Mouse (Mus musculus) stomach, postnatal 0 days (tissue): ENCODE results near the gene Gpr171. TPM values are rescaled to one million over a fixed set of nuclear protein-coding genes. Genes with fewer than 3 reads are reported as not detected.
A peak's percentile ranks its signal among the peaks of the same experiment; 100 is the strongest.

Experiments used
- ATAC-seq: fragments of 200-750 bp; cut with Nextera tagmentation; 2 replicates; pipeline ENCODE4 v1.8.0; 2017; ENCODE audit not compliant: low FRiP score, low TSS enrichment
- DNase-seq: peaks from one replicate; pipeline ENCODE4 v3.0.0-alpha.2; 2016; ENCODE audit warnings: low spot score
- H3K27ac ChIP-seq: fragments of 300-500 bp; sonication (generic); replicated peaks from 2 replicates; pipeline ENCODE4 v1.5.1; 2014; ENCODE audit warnings: mild to moderate bottlenecking, control low read depth
- H3K27me3 ChIP-seq: fragments of 300-500 bp; sonication (generic); 2 replicates; pipeline ENCODE4 v1.6.1; 2014; ENCODE audit warnings: low read length; ENCODE audit not compliant: control insufficient read depth, insufficient read depth
- H3K36me3 ChIP-seq: fragments of 300-500 bp; sonication (generic); 2 replicates; pipeline ENCODE4 v1.6.1; 2014; ENCODE audit warnings: low read length, mixed read lengths; ENCODE audit not compliant: control insufficient read depth, insufficient read depth
- H3K4me1 ChIP-seq: fragments of 300-500 bp; sonication (generic); replicated peaks from 2 replicates; pipeline ENCODE4 v1.6.1; 2014; ENCODE audit warnings: antibody characterized with exemption; ENCODE audit not compliant: control insufficient read depth, insufficient read depth
- H3K4me2 ChIP-seq: fragments of 300-500 bp; sonication (generic); replicated peaks from 2 replicates; pipeline ENCODE4 v1.6.1; 2014; ENCODE audit warnings: low read depth, mild to moderate bottlenecking, control low read depth, moderate library complexity
- H3K4me3 ChIP-seq: fragments of 300-500 bp; sonication (generic); 2 replicates; pipeline ENCODE4 v1.5.1; 2014; ENCODE audit warnings: low read depth, low read length, control low read depth
- H3K9ac ChIP-seq: fragments of 300-500 bp; sonication (generic); 2 replicates; pipeline ENCODE4 v1.6.1; 2014; ENCODE audit warnings: mild to moderate bottlenecking, low read length, control low read depth, mixed read lengths
- H3K9me3 ChIP-seq: fragments of 300-500 bp; sonication (generic); 2 replicates; pipeline ENCODE4 v1.6.1; 2016; ENCODE audit warnings: low read length; ENCODE audit not compliant: control insufficient read depth
- CTCF ChIP-seq: IDR thresholded peaks from 2 replicates; pipeline ENCODE4 v1.5.1; 2016; ENCODE audit warnings: antibody characterized with exemption, low read depth, mild to moderate bottlenecking, moderate library complexity
- EP300 ChIP-seq: optimal IDR thresholded peaks from 2 replicates; pipeline ENCODE3; 2016; ENCODE audit warnings: antibody characterized with exemption
- WGBS: fragments of 180-500 bp; shearing (Covaris S2); extraction: QIAGEN DNeasy Blood & Tissue Kit; methylation state at CpG from one replicate; pipeline ENCODE4 v1.1.7; 2014; 5-methylcytosine and 5-hydroxymethylcytosine counted together
- polyA plus RNA-seq: library from polyadenylated mRNA; unstranded; fragments of >200 nt; fragmentation: Nextera tagmentation; extraction: Ambion mirVana; gene quantifications from 2 replicates; pipeline ENCODE4 v1.2.1, GENCODE M21; 2015

Gpr171 gene
- polyA plus RNA-seq, 1 experiment from 2014 or later = 0.33 TPM

- H3K4me2 ChIP-seq = no peak overlapping the region; the same call in 1 of the 2 replicates
- no peaks in the 10 kb centered on the region; the same call in 1 of the 2 replicates for H3K4me1 ChIP-seq
- no peak overlapping the region for H3K4me3 ChIP-seq
- TF ChIP-seq EP300 = no peak
- no peak for TF ChIP-seq CTCF
- H3K9ac ChIP-seq = no peak overlapping the region
- 0 out of 2 replicates have a peak overlapping the region, but pooled peaks have one; percentile 59 for H3K27ac ChIP-seq
- peak; percentile 70; the same call in 1 of the 2 replicates for ATAC-seq
- H3K9me3 ChIP-seq = no peaks in the 10 kb centered on the region
- H3K36me3 ChIP-seq = no peaks in the 10 kb centered on the region
- no peak for DNase-seq
- 34% methylated on average over 4 of the region's 4 CpGs for WGBS
- no peaks in the 10 kb centered on the region for H3K27me3 ChIP-seq
Measured at GRCm38 (mm10) chr3:59131081-59131480, 29.5 kb upstream of the Gpr171 start.

GRCm38 (mm10) chr3:59130431-59130830, 28.8 kb upstream of the Gpr171 start:
- H3K4me3 ChIP-seq = no peak overlapping the region
- H3K9me3 ChIP-seq = no peaks in the 10 kb centered on the region
- H3K36me3 ChIP-seq = no peaks in the 10 kb centered on the region
- no peak overlapping the region for H3K9ac ChIP-seq
- 35% methylated on average over 8 of the region's 8 CpGs for WGBS
- H3K27ac ChIP-seq = peak overlapping the region; percentile 59; the same call in 1 of the 2 replicates
- peak overlapping the region; percentile 18 for H3K4me2 ChIP-seq
- no peaks in the 10 kb centered on the region for H3K4me1 ChIP-seq
- peak; percentile 49; the same call in 1 of the 2 replicates for ATAC-seq
- TF ChIP-seq EP300 (no peak), CTCF (no peak)
- no peaks in the 10 kb centered on the region for H3K27me3 ChIP-seq
- DNase-seq = no peak

GRCm38 (mm10) chr3:59129547-59129946, 27.9 kb upstream of the Gpr171 start:
- Histone ChIP-seq H3K4me3 (no peak overlapping the region), H3K27me3 (no peaks in the 10 kb centered on the region), H3K4me2 (no peak overlapping the region), H3K9me3 (no peaks in the 10 kb centered on the region), H3K27ac (no peak overlapping the region), H3K36me3 (no peaks in the 10 kb centered on the region), H3K4me1 (no peaks in the 10 kb centered on the region), H3K9ac (no peak overlapping the region)
- DNase-seq (no peak), ATAC-seq (no peak)
- no peak for TF ChIP-seq CTCF
- TF ChIP-seq EP300 = no peak
- 68% methylated on average over 3 of the region's 3 CpGs for WGBS

- DNase-seq (no peak), ATAC-seq (no peak)
- TF ChIP-seq CTCF (no peak), EP300 (no peak)
- no peaks in the 10 kb centered on the region for H3K4me1 ChIP-seq
- H3K4me3 ChIP-seq = no peak overlapping the region
- H3K36me3 ChIP-seq = no peaks in the 10 kb centered on the region
- H3K9ac ChIP-seq = no peak overlapping the region
- WGBS = 79% methylated on average over 20 of the region's 20 CpGs
- H3K4me2 ChIP-seq = no peak overlapping the region
- no peaks in the 10 kb centered on the region for H3K27me3 ChIP-seq
- no peaks in the 10 kb centered on the region for H3K9me3 ChIP-seq
- H3K27ac ChIP-seq = no peak overlapping the region
Measured at GRCm38 (mm10) chr3:59128681-59129080, 27.1 kb upstream of the Gpr171 start.

GRCm38 (mm10) chr3:59125783-59126555, 24.3 kb upstream of the Gpr171 start:
- no peaks in the 10 kb centered on the region for H3K9me3 ChIP-seq
- H3K4me2 ChIP-seq = no peak overlapping the region
- H3K27me3 ChIP-seq = no peaks in the 10 kb centered on the region
- TF ChIP-seq EP300 (no peak), CTCF (no peak)
- no peak overlapping the region for H3K27ac ChIP-seq
- H3K36me3 ChIP-seq = no peaks in the 10 kb centered on the region
- ATAC-seq (no peak), DNase-seq (no peak)
- H3K9ac ChIP-seq = no peak overlapping the region
- WGBS = 33% methylated on average over 7 of the region's 7 CpGs
- H3K4me3 ChIP-seq = no peak overlapping the region
- peaks cover 3% of the 10 kb centered on the region; the same call in 1 of the 2 replicates for H3K4me1 ChIP-seq

GRCm38 (mm10) chr3:59125022-59125421, 23.4 kb upstream of the Gpr171 start:
- no peak overlapping the region for H3K4me2 ChIP-seq
- H3K9ac ChIP-seq = no peak overlapping the region
- no peaks in the 10 kb centered on the region for H3K9me3 ChIP-seq
- TF ChIP-seq EP300 (no peak), CTCF (no peak)
- H3K4me1 ChIP-seq = peaks cover 3% of the 10 kb centered on the region; the same call in 1 of the 2 replicates
- WGBS = 73% methylated on average over 5 of the region's 5 CpGs
- no peak overlapping the region for H3K4me3 ChIP-seq
- H3K27me3 ChIP-seq = no peaks in the 10 kb centered on the region
- H3K27ac ChIP-seq = no peak overlapping the region
- no peak for ATAC-seq
- H3K36me3 ChIP-seq = no peaks in the 10 kb centered on the region
- no peak for DNase-seq
